Mouse (Mus musculus): ENCODE results near the gene Alg14. TPM values are rescaled to one million over a fixed set of nuclear protein-coding genes. Genes with fewer than 3 reads are reported as not detected.

Alg14 gene
- 12.8 and 15.5 TPM in 2 replicates for polyA plus RNA-seq (2012; rRNA removed)

DNA sequence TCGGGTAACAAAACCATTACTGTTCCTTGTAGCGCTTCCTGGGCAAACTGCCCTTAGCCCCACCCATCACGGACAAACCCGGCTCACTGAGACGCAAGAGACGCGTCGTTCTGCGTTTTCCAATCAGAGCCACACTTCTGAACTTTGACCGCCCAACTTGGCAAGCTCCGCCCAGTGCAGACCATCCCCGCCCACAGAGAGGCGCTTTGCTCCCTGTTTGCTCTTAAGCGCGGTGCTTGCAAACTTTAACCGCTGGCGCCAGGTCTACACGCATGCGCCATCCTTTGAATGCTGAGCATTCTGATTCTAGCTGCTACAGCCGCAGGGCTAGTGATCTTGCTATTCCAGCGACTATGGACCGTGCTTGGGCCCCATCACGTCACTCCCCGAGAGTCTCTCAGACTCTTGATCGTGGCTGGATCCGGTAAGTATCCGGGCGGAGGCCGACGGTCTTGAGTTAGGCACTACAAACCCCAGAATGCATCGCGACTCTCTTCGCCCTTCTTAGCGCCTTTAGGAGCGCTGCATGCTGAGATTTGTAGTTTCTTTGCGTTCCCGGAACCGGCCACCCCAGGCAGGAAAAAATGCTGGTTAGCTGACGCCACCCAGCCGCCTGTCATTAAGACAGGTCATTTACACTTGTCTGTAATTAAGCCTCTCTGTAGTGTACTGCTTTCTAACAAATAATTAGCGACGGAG is at the start of gene Alg14:
Alg14 (plus strand) TSS at position 214 of the 699 bp plus-strand sequence.

DNA sequence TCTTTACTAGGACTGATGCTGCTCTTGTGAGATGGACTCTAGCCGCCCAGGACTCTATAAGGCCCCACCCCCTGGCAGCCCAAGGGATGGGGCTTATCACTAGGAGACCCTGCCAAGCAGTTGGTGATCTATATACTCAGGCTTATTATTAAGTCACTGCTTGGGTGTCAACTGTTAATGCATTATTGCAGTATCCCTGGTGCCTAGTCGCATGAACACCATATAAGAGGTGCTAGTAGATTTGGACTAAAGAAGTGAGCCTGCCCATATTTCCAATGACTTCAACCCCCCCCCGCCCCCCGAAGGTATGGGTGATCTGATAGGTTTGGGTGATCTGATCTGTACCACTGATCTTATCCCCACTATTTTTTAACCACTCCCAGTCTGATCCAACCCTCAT is 8.6 kb upstream of the Alg14 start, which contains the start of gene Tmem56:
Tmem56 (minus strand) TSS at position 101 of the 400 bp plus-strand sequence.

Other genes with a start within 250 kb of the Alg14 start
- 1.3 and 1.9 TPM in 2 replicates for gene Rwdd3, start 120.1 kb upstream of the Alg14 start, polyA plus RNA-seq (2012; rRNA removed)
- gene Tmem56, start 8.7 kb upstream of the Alg14 start, polyA plus RNA-seq (2012; rRNA removed), result 2.0 and 2.3 TPM in 2 replicates
- 77.1 and 85.5 TPM in 2 replicates for gene Cnn3, start 134.7 kb downstream of the Alg14 start, polyA plus RNA-seq (2012; rRNA removed)
- gene Slc44a3, start 240.6 kb downstream of the Alg14 start, polyA plus RNA-seq (2012; rRNA removed), result 25.5 and 25.8 TPM in 2 replicates

All from colon, adult 2 months (tissue).